Mouse (Mus musculus): ENCODE measurements around the gene Cpeb2. TPM values are rescaled to one million over a fixed set of nuclear protein-coding genes. Genes with fewer than 3 reads are reported as not detected.

Cpeb2 gene
- polyA plus RNA-seq, 1 experiment from 2014 or later, result 1.1 TPM

DNA sequence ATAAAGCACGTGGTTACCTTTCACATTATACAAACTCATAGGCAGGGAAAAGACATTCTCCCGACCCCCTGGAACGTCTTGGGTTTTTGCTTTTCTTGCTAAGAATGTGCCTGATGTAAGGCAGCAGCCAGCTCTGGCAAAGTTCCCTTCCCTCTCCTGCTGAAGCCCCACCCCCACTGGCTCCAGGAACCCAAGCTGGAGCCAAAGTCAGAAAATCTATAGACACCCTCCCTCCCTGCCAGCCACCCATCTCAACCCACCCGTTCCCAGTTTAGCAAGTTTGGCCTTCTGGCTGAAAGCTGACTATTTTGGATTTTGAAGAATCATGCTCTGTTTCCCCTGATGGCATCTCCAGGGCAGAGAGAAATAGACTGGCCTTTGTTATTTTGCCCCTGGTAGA is 95.6 kb downstream of the Cpeb2 start:
- Histone ChIP-seq H3K27ac (ENCODE audit: low read length) (no peak overlapping the region), H3K36me3 (ENCODE audit: control insufficient read depth, insufficient read depth, low read length) (no peaks in the 10 kb centered on the region), H3K27me3 (ENCODE audit: control insufficient read depth, insufficient read depth, low read depth, low read length) (no peaks in the 10 kb centered on the region), H3K9me3 (ENCODE audit: control insufficient read depth, low read length) (no peaks in the 10 kb centered on the region; the same call in 1 of the 2 replicates), H3K4me2 (ENCODE audit: low read depth, low read length) (peak overlapping the region; percentile 26; the same call in 1 of the 2 replicates), H3K4me1 (replicated peaks; ENCODE audit: control insufficient read depth, insufficient read depth, low read length) (peaks cover 12% of the 10 kb centered on the region; the same call in 1 of the 2 replicates), H3K4me3 (ENCODE audit: low read length) (no peak overlapping the region), H3K9ac (ENCODE audit: low read length) (no peak overlapping the region)
- peak; percentile 86 for ATAC-seq (ENCODE audit: low read depth)
- WGBS, result 9% methylated on average over 4 of the region's 4 CpGs

DNA sequence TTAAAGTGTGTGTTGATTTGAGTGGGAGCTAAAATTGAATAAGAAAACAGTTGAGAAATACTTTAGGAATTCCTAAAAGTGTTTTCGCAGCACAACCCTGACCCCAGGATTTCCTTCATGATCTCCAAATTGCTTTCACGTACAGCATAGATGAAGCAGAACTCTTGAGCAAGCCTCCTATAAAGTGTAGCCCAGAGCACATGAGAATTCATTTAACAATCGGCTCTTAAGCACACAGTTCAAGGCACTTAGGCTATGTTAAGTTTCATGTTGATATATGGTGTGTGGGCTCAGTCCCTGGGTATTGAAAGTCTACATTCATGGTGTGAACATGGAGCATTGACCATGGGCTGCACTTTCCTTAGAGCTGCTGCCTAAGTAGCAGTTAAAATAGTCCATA is 97.3 kb downstream of the Cpeb2 start:
- H3K36me3 ChIP-seq (ENCODE audit: control insufficient read depth, insufficient read depth, low read length), result no peaks in the 10 kb centered on the region
- no peak overlapping the region for H3K9ac ChIP-seq (ENCODE audit: low read length)
- H3K27me3 ChIP-seq (ENCODE audit: control insufficient read depth, insufficient read depth, low read depth, low read length), result no peaks in the 10 kb centered on the region
- H3K4me2 ChIP-seq (ENCODE audit: low read depth, low read length), result no peak overlapping the region
- no peak overlapping the region for H3K27ac ChIP-seq (ENCODE audit: low read length)
- no peaks in the 10 kb centered on the region; the same call in 1 of the 2 replicates for H3K9me3 ChIP-seq (ENCODE audit: control insufficient read depth, low read length)
- no peak overlapping the region for H3K4me3 ChIP-seq (ENCODE audit: low read length)
- ATAC-seq (ENCODE audit: low read depth), result no peak
- peaks cover 12% of the 10 kb centered on the region; the same call in 1 of the 2 replicates for H3K4me1 ChIP-seq (replicated peaks; ENCODE audit: control insufficient read depth, insufficient read depth, low read length)
- 63% methylated on average over 3 of the region's 3 CpGs for WGBS

DNA sequence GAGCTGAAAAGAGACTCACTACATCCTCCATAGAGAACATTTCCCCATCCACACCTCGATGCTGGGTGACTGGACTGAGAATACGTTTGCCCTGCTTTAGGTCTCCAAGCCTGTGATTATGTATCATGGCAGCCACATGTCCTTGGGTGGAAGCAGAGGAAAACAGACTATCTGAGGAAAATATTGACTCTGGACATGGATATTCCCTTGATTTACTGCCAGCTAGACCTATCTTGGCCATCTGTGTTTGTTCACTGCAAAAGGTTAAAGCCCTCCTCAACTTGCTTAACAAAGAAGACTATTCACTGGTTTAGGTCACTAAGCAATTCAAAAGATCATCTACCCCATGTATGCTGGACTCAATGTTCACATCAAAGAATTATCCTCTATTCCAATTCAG is 101.5 kb downstream of the Cpeb2 start:
- Histone ChIP-seq H3K27me3 (ENCODE audit: control insufficient read depth, insufficient read depth, low read depth, low read length) (no peaks in the 10 kb centered on the region), H3K9ac (ENCODE audit: low read length) (no peak overlapping the region), H3K27ac (ENCODE audit: low read length) (no peak overlapping the region), H3K36me3 (ENCODE audit: control insufficient read depth, insufficient read depth, low read length) (no peaks in the 10 kb centered on the region), H3K9me3 (ENCODE audit: control insufficient read depth, low read length) (no peaks in the 10 kb centered on the region), H3K4me3 (ENCODE audit: low read length) (no peak overlapping the region), H3K4me1 (replicated peaks; ENCODE audit: control insufficient read depth, insufficient read depth, low read length) (no peaks in the 10 kb centered on the region), H3K4me2 (ENCODE audit: low read depth, low read length) (no peak overlapping the region)
- 81% methylated on average over 2 of the region's 2 CpGs for WGBS
- ATAC-seq (ENCODE audit: low read depth), result no peak

DNA sequence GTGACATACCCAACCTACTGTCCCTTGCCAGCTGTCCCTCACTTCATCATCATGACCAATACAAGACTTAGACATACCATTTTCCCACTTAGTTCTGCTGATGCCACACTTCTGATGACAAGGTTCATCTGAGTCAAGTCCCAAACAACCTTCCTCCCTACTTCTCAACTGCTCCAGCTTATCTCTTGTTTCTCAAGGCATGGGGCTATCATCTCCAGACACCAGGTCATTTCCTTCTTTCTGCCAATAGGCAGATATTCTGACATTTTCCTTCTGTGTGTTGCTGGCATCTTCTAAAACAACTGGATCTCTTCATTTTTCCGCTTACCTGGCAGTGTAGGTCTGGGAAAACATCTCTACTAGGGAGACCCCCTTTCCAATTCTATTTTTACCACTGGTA is 104.2 kb downstream of the Cpeb2 start:
- no peaks in the 10 kb centered on the region for H3K27me3 ChIP-seq (ENCODE audit: control insufficient read depth, insufficient read depth, low read depth, low read length)
- H3K9me3 ChIP-seq (ENCODE audit: control insufficient read depth, low read length), result no peaks in the 10 kb centered on the region
- H3K27ac ChIP-seq (ENCODE audit: low read length), result no peak overlapping the region
- H3K4me3 ChIP-seq (ENCODE audit: low read length), result no peak overlapping the region
- no peak overlapping the region for H3K9ac ChIP-seq (ENCODE audit: low read length)
- ATAC-seq (ENCODE audit: low read depth), result no peak
- 79% methylated on average over 1 of the region's 1 CpGs for WGBS
- H3K4me2 ChIP-seq (ENCODE audit: low read depth, low read length), result no peak overlapping the region
- H3K4me1 ChIP-seq (replicated peaks; ENCODE audit: control insufficient read depth, insufficient read depth, low read length), result no peaks in the 10 kb centered on the region
- no peaks in the 10 kb centered on the region for H3K36me3 ChIP-seq (ENCODE audit: control insufficient read depth, insufficient read depth, low read length)

DNA sequence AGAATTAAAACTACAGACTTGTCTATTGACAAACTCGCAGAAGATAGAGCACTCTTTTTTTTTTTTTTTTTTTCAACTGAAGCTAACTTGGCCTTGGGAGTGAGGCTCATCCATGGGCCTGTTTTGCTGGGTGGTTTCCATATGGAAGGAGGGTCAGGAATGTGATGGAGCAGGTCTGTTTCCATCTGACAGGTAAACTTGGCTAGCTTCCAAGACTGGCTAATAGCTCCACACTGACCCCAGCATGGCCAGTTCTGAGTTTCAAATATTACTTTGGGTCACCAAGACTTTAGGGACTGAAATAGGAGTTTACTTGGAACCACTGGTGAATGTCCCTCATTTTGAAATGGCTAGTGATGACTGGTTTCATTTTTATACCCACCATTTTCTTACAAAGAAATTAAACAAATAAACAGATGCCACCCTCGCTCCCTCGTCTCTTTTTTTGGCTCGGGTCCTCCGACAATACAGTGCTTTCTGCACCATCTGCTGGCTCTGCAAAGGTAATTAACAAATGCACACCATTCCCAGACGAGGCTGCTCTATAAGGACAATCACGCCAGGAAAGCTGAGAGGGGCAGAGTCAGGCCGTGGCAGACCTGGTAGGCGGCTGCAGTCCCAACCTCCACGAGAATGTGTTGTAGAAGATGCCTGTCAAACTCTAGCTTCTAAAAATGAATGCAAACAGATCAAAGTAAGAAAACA is 106.0 kb downstream of the Cpeb2 start:
- no peak overlapping the region for H3K27ac ChIP-seq (ENCODE audit: low read length)
- no peak overlapping the region for H3K4me2 ChIP-seq (ENCODE audit: low read depth, low read length)
- H3K9me3 ChIP-seq (ENCODE audit: control insufficient read depth, low read length), result no peaks in the 10 kb centered on the region
- no peaks in the 10 kb centered on the region for H3K27me3 ChIP-seq (ENCODE audit: control insufficient read depth, insufficient read depth, low read depth, low read length)
- no peaks in the 10 kb centered on the region for H3K4me1 ChIP-seq (replicated peaks; ENCODE audit: control insufficient read depth, insufficient read depth, low read length)
- H3K9ac ChIP-seq (ENCODE audit: low read length), result no peak overlapping the region
- WGBS, result 45% methylated on average over 10 of the region's 10 CpGs
- H3K4me3 ChIP-seq (ENCODE audit: low read length), result no peak overlapping the region
- H3K36me3 ChIP-seq (ENCODE audit: control insufficient read depth, insufficient read depth, low read length), result no peaks in the 10 kb centered on the region
- ATAC-seq (ENCODE audit: low read depth), result no peak
